Mouse (Mus musculus) cerebellum, adult 2 months (tissue): ENCODE results near the gene Ccdc102a.

Experiments used
- CTCF ChIP-seq: fragments of 200-500 bp; IDR thresholded peaks from 2 replicates; pipeline ENCODE4 v1.5.1; 2011; ENCODE audit warnings: low read depth, mild to moderate bottlenecking, control low read depth, low read length, moderate library complexity, borderline replicate concordance; ENCODE audit not compliant: insufficient read depth
- POLR2A ChIP-seq: fragments of 200-500 bp; IDR thresholded peaks from 2 replicates; pipeline ENCODE4 v1.6.1; 2011; ENCODE audit warnings: low read length, control low read depth, borderline replicate concordance; ENCODE audit not compliant: insufficient read depth

- TF ChIP-seq CTCF (no peak), POLR2A (no peak)
Observed at GRCm38 (mm10) chr8:94950458-94950857, 32.6 kb upstream of the Ccdc102a start.
